8 mouse cellular contexts compared by ENCODE assay signal in genomic region chr15:68360956-68361908, GRCm38 (mm10).
DNase-seq lines count a peak whose midpoint lies in the region; ATAC-seq and TF ChIP-seq lines count a peak whose summit lies in the region.

No protein-coding gene starts in this region.

- WGBS in cerebellum, adult 2 months, result 11% methylated on average over 6 of the region's 6 CpGs
- WGBS in forebrain, embryonic 10.5 days, result 54% methylated on average over 6 of the region's 6 CpGs
- WGBS in limb, embryonic 14.5 days, result 43% methylated on average over 6 of the region's 6 CpGs
- 40% methylated on average over 6 of the region's 6 CpGs for WGBS in stomach, embryonic 14.5 days

- peaks cover 4% of the 10 kb centered on the region; the same call in 1 of the 2 replicates for H3K4me1 ChIP-seq in cerebellum, adult 2 months (ENCODE audit: control insufficient read depth, insufficient read depth, low read length)
- H3K4me1 ChIP-seq in forebrain, embryonic 10.5 days, result peaks cover 22% of the 10 kb centered on the region
- peaks cover 11% of the 10 kb centered on the region for H3K4me1 ChIP-seq in limb, embryonic 14.5 days (ENCODE audit: control insufficient read depth, insufficient read depth, low read length)
- H3K4me1 ChIP-seq in stomach, embryonic 14.5 days (ENCODE audit: control insufficient read depth, insufficient read depth, low read length), result peaks cover 10% of the 10 kb centered on the region; the same call in 1 of the 2 replicates

- H3K27ac ChIP-seq in cerebellum, adult 2 months (ENCODE audit: insufficient read depth, low read length), result no peak overlapping the region
- H3K27ac ChIP-seq in forebrain, embryonic 10.5 days, result no peak overlapping the region; the same call in 1 of the 2 replicates
- H3K27ac ChIP-seq in limb, embryonic 14.5 days (replicated peaks; ENCODE audit: low read depth, low read length), result peak overlapping the region; percentile 92; the same call in 1 of the 2 replicates
- no peak overlapping the region for H3K27ac ChIP-seq in stomach, embryonic 14.5 days (ENCODE audit: low read length)

- H3K27me3 ChIP-seq in cerebellum, adult 2 months (ENCODE audit: control insufficient read depth, insufficient read depth, low read length), result no peaks in the 10 kb centered on the region
- H3K27me3 ChIP-seq in forebrain, embryonic 10.5 days (ENCODE audit: poor library complexity, severe bottlenecking), result no peaks in the 10 kb centered on the region
- H3K27me3 ChIP-seq in limb, embryonic 14.5 days (ENCODE audit: control insufficient read depth, insufficient read depth, low read length), result no peaks in the 10 kb centered on the region
- H3K27me3 ChIP-seq in stomach, embryonic 14.5 days (ENCODE audit: control insufficient read depth, insufficient read depth, low read length), result no peaks in the 10 kb centered on the region

- H3K9ac ChIP-seq in limb, embryonic 14.5 days (ENCODE audit: low read depth, low read length, severe bottlenecking), result 0 out of 2 replicates have a peak overlapping the region, but pooled peaks have one; percentile 79
- 0 out of 2 replicates have a peak overlapping the region, but pooled peaks have one; percentile 86 for H3K9ac ChIP-seq in stomach, embryonic 14.5 days (replicated peaks; ENCODE audit: low read depth, low read length)

- TF ChIP-seq POLR2A in cerebellum, adult 2 months (IDR thresholded peaks at IDR 0.05; ENCODE audit: borderline replicate concordance, insufficient read depth, low read length), result no peak
- no peak for TF ChIP-seq POLR2A in limb, embryonic 14.5 days (IDR thresholded peaks at IDR 0.05; ENCODE audit: borderline replicate concordance, extremely low read depth, insufficient read depth, insufficient read length)

- DNase-seq in cerebellum, adult 2 months, result peak in 1 of 2 experiments; percentile 23
- no peak for DNase-seq in cerebellum, postnatal 4 days (ENCODE audit: low spot score in 2 of 2)
- DNase-seq in CD4-positive helper T cell, adult 2 months (ENCODE audit: low read depth, low spot score), result peak; percentile 9
- no peak for DNase-seq in forebrain, embryonic 10.5 days (ENCODE audit: extremely low spot score, low spot score)
- no peak for DNase-seq in limb, embryonic 14.5 days (ENCODE audit: low spot score)
- DNase-seq in spleen, adult 12 weeks (ENCODE audit: low spot score), result no peak
- DNase-seq in urinary bladder, postnatal 10 days (ENCODE audit: low spot score), result no peak

- peak overlapping the region; percentile 77 for H3K4me2 ChIP-seq in limb, embryonic 14.5 days (replicated peaks; ENCODE audit: low read depth, low read length, severe bottlenecking)
- peak overlapping the region; percentile 78 for H3K4me2 ChIP-seq in stomach, embryonic 14.5 days (replicated peaks; ENCODE audit: low read depth, low read length)

- no peak for ATAC-seq in limb, embryonic 14.5 days (ENCODE audit: low FRiP score, low read depth)
- no peak for ATAC-seq in stomach, embryonic 14.5 days (ENCODE audit: insufficient number of reproducible peaks, insufficient read depth, low FRiP score, low read depth)

- no peak for TF ChIP-seq CTCF in cerebellum, adult 2 months (IDR thresholded peaks at IDR 0.05; ENCODE audit: borderline replicate concordance, insufficient read depth, low read depth, low read length)

- peak overlapping the region; percentile 77 for H3K4me3 ChIP-seq in cerebellum, adult 2 months (replicated peaks; ENCODE audit: insufficient read depth, low read depth, low read length)
- H3K4me3 ChIP-seq in forebrain, embryonic 10.5 days, result peak overlapping the region; percentile 86
- H3K4me3 ChIP-seq in limb, embryonic 14.5 days (replicated peaks; ENCODE audit: low read length), result peak overlapping the region; percentile 83
- H3K4me3 ChIP-seq in stomach, embryonic 14.5 days (ENCODE audit: low read depth, low read length), result peak overlapping the region; percentile 88

- no peaks in the 10 kb centered on the region for H3K9me3 ChIP-seq in forebrain, embryonic 10.5 days
- no peaks in the 10 kb centered on the region for H3K9me3 ChIP-seq in limb, embryonic 14.5 days (ENCODE audit: control insufficient read depth, low read length)
- no peaks in the 10 kb centered on the region for H3K9me3 ChIP-seq in stomach, embryonic 14.5 days (ENCODE audit: control insufficient read depth, low read depth, low read length)

- H3K36me3 ChIP-seq in forebrain, embryonic 10.5 days (replicated peaks), result no peaks in the 10 kb centered on the region
- H3K36me3 ChIP-seq in limb, embryonic 14.5 days (ENCODE audit: control insufficient read depth, insufficient read depth, low read length), result no peaks in the 10 kb centered on the region
- H3K36me3 ChIP-seq in stomach, embryonic 14.5 days (ENCODE audit: control insufficient read depth, insufficient read depth, low read length), result no peaks in the 10 kb centered on the region
